ENCODE assay signal across 28 mouse cellular contexts in the genomic region with DNA sequence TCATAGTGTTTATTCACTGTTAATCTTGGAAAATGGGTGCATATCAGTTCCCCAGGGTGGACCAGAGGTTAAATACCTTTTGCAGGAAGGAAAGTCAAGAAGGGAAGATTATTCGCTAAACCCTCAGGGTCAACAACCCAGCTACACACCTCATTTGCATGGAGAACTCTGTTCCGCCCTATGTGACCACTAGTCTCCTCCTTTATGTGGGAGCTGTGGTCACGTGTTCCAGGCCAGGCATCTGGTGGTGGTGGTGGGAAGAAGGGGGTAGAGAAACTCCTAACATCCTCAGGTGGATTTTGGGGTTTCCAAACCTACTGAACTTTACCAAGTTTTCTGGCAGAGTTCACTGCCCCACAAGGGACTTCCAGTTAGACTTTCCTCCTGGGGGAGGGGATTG. TPM values are rescaled to one million over a fixed set of nuclear protein-coding genes. Genes with fewer than 3 reads are reported as not detected.
DNase-seq lines count a peak whose midpoint lies in the region; ATAC-seq and TF ChIP-seq lines count a peak whose summit lies in the region.
"Had no signal": no experiment of that assay in that cellular context is flagged by ENCODE, and none has a peak within 500 bp of the region (broad histone marks: within the 10 kb centered on the region; RNA-seq: fewer than 3 reads in every experiment).

No protein-coding gene starts in this region.

- H3K27ac ChIP-seq in midbrain, embryonic 16.5 days (ENCODE audit: low read length), result no peak overlapping the region
- H3K27ac ChIP-seq: embryonic facial prominence, embryonic 10.5 days; embryonic facial prominence, embryonic 13.5 days; forebrain, embryonic 12.5 days; forebrain, embryonic 15.5 days; heart, embryonic 13.5 days; hindbrain, embryonic 12.5 days; hindbrain, embryonic 15.5 days had no signal

- H3K27me3 ChIP-seq in E14TG2a.4 (ENCODE audit: insufficient read depth, low read length), result no peaks in the 10 kb centered on the region
- no peaks in the 10 kb centered on the region for H3K27me3 ChIP-seq in midbrain, embryonic 16.5 days (ENCODE audit: control insufficient read depth, insufficient read depth, low read depth, low read length)
- H3K27me3 ChIP-seq: embryonic facial prominence, embryonic 13.5 days; forebrain, embryonic 12.5 days; forebrain, embryonic 15.5 days; heart, embryonic 13.5 days; hindbrain, embryonic 12.5 days; hindbrain, embryonic 15.5 days had no signal

- H3K9ac ChIP-seq in midbrain, embryonic 16.5 days (ENCODE audit: low read depth, low read length), result no peak overlapping the region
- H3K9ac ChIP-seq: embryonic facial prominence, embryonic 13.5 days; forebrain, embryonic 12.5 days; forebrain, embryonic 15.5 days; heart, embryonic 13.5 days; hindbrain, embryonic 12.5 days; hindbrain, embryonic 15.5 days had no signal

- DNase-seq in heart, adult 11 months, result peak; percentile 61
- no peak for DNase-seq in heart, adult 9 months (ENCODE audit: low spot score in 2 of 2)
- DNase-seq in R1 (ENCODE audit: low read depth, low spot score), result peak; percentile 54
- no peak for DNase-seq in cerebellum, adult 11 months
- no peak for DNase-seq in kidney, adult 9 months
- DNase-seq: adrenal gland, postnatal 10 days; cerebellum, adult 11-12 months; cerebellum, adult 8-10 months; cerebellum, postnatal 10 days; cerebellum, postnatal 36 days; embryo, embryonic 11 days; gastrocnemius, postnatal 25 days; heart, postnatal 14 days had no signal

- 0 out of 2 replicates have a peak overlapping the region, but pooled peaks have one; percentile 70 for H3K4me3 ChIP-seq in E14TG2a.4 (replicated peaks; ENCODE audit: low read length)
- no peak overlapping the region for H3K4me3 ChIP-seq in midbrain, embryonic 16.5 days (ENCODE audit: low read depth, low read length)
- H3K4me3 ChIP-seq: embryonic facial prominence, embryonic 10.5 days; embryonic facial prominence, embryonic 13.5 days; erythroblast, embryonic 14.5 days; forebrain, embryonic 12.5 days; forebrain, embryonic 15.5 days; heart, embryonic 13.5 days; hindbrain, embryonic 12.5 days; hindbrain, embryonic 15.5 days had no signal

- TF ChIP-seq CTCF in E14TG2a.4 (conservative IDR thresholded peaks at IDR 0.05; ENCODE audit: low read length), result no peak; the same call in 1 of the 2 replicates

- no peaks in the 10 kb centered on the region for H3K36me3 ChIP-seq in E14TG2a.4 (ENCODE audit: insufficient read depth, low read length)
- no peaks in the 10 kb centered on the region for H3K36me3 ChIP-seq in midbrain, embryonic 16.5 days (ENCODE audit: control insufficient read depth, insufficient read depth, low read length)
- H3K36me3 ChIP-seq: embryonic facial prominence, embryonic 10.5 days; embryonic facial prominence, embryonic 13.5 days; forebrain, embryonic 12.5 days; forebrain, embryonic 15.5 days; G1E; heart, embryonic 13.5 days; hindbrain, embryonic 12.5 days; hindbrain, embryonic 15.5 days had no signal

- H3K4me2 ChIP-seq in midbrain, embryonic 16.5 days (ENCODE audit: low read length), result no peak overlapping the region
- H3K4me2 ChIP-seq: embryonic facial prominence, embryonic 13.5 days; forebrain, embryonic 12.5 days; forebrain, embryonic 15.5 days; heart, embryonic 13.5 days; hindbrain, embryonic 12.5 days; hindbrain, embryonic 15.5 days had no signal

- H3K4me1 ChIP-seq in E14TG2a.4 (replicated peaks; ENCODE audit: low read depth, low read length), result peaks cover 14% of the 10 kb centered on the region
- H3K4me1 ChIP-seq in midbrain, embryonic 16.5 days (ENCODE audit: control insufficient read depth, insufficient read depth, low read length), result no peaks in the 10 kb centered on the region
- H3K4me1 ChIP-seq: embryonic facial prominence, embryonic 10.5 days; embryonic facial prominence, embryonic 13.5 days; forebrain, embryonic 12.5 days; forebrain, embryonic 15.5 days; heart, embryonic 13.5 days had no signal

- ATAC-seq in midbrain, embryonic 16.5 days, result no peak
- ATAC-seq: forebrain, embryonic 15.5 days; intestine, postnatal 0 days had no signal

- H3K9me3 ChIP-seq in E14TG2a.4 (ENCODE audit: low read length), result no peaks in the 10 kb centered on the region
- H3K9me3 ChIP-seq in midbrain, embryonic 16.5 days (replicated peaks; ENCODE audit: control insufficient read depth, low read length, poor library complexity, severe bottlenecking), result no peaks in the 10 kb centered on the region
- H3K9me3 ChIP-seq: embryonic facial prominence, embryonic 10.5 days; embryonic facial prominence, embryonic 13.5 days; forebrain, embryonic 12.5 days; forebrain, embryonic 15.5 days; G1E; heart, embryonic 13.5 days; hindbrain, embryonic 12.5 days; hindbrain, embryonic 15.5 days had no signal

- WGBS in midbrain, embryonic 16.5 days, result 70% methylated on average over 3 of the region's 3 CpGs

RNA-seq across cellular contexts. Expression of a gene that starts 35.3 kb away (rescaled TPM):
- polyA plus RNA-seq in midbrain, embryonic 16.5 days (2015; fragmentation: Nextera tagmentation; extraction: Ambion mirVana), result 0.74 TPM in 1 of 2 replicates, not detected in the other
- polyA plus RNA-seq: cortical plate, adult 2 months; embryonic facial prominence, embryonic 10.5 days; embryonic facial prominence, embryonic 13.5 days; erythroblast, embryonic 14.5 days; forebrain, embryonic 12.5 days; G1E; gonadal fat pad, adult 2 months; heart, embryonic 13.5 days; intestine, embryonic 14.5 days; intestine, postnatal 0 days had no signal

RNA-seq across cellular contexts. Expression of a gene that starts 48.5 kb away (rescaled TPM):
- 16.4 and 16.8 TPM in 2 replicates for polyA plus RNA-seq in midbrain, embryonic 16.5 days (2015; fragmentation: Nextera tagmentation; extraction: Ambion mirVana)

Comparison
In these comparisons a context has a peak if more than half of its experiments do, and no peak if none do; other contexts are left out.
1. DNase-seq: peak in heart, adult 11 months (single experiment) and R1 (single experiment); none in heart, adult 9 months (0 of 2), cerebellum, adult 11 months (single experiment) and kidney, adult 9 months (single experiment).